Mouse (Mus musculus): ENCODE data around the gene Fam49a. TPM values are rescaled to one million over a fixed set of nuclear protein-coding genes. Genes with fewer than 3 reads are reported as not detected.
A peak's percentile ranks its signal among the peaks of the same experiment; 100 is the strongest.

Gene Fam49a
- polyA plus RNA-seq (2016; fragmentation: Nextera tagmentation; extraction: Ambion mirVana), result 21.3 and 22.2 TPM in 2 replicates

- Histone ChIP-seq H3K4me1 (peaks cover 18% of the 10 kb centered on the region), H3K36me3 (no peaks in the 10 kb centered on the region), H3K27me3 (no peaks in the 10 kb centered on the region; the same call in 1 of the 2 replicates), H3K27ac (no peak within 1 kb of the TSS), H3K9me3 (replicated peaks) (no peaks in the 10 kb centered on the region), H3K4me2 (replicated peaks) (peak within 1 kb of the TSS; percentile 89), H3K9ac (peak within 1 kb of the TSS; percentile 92), H3K4me3 (peak within 1 kb of the TSS; percentile 72)
- ATAC-seq (ENCODE audit: low FRiP score), result peak; percentile 91
- WGBS, result under 1% methylated on average over 61 of the region's 62 CpGs
Measured at GRCm38 (mm10) chr12:12261987-12262971, at the start of gene Fam49a. TSS of gene Fam49a (plus strand) at chr12:12262139.

GRCm38 (mm10) chr12:12213536-12213935 lies 48.4 kb upstream of the Fam49a start:
- Histone ChIP-seq H3K9me3 (replicated peaks) (no peaks in the 10 kb centered on the region), H3K4me2 (replicated peaks) (no peak overlapping the region), H3K27me3 (no peaks in the 10 kb centered on the region), H3K4me3 (no peak overlapping the region), H3K9ac (no peak overlapping the region), H3K36me3 (no peaks in the 10 kb centered on the region), H3K4me1 (no peaks in the 10 kb centered on the region), H3K27ac (no peak overlapping the region)
- WGBS, result 70% methylated on average over 3 of the region's 3 CpGs
- no peak for ATAC-seq (ENCODE audit: low FRiP score)

GRCm38 (mm10) chr12:12218947-12219346 lies 43.0 kb upstream of the Fam49a start:
- no peak overlapping the region for H3K9ac ChIP-seq
- H3K4me2 ChIP-seq (replicated peaks), result no peak overlapping the region
- no peak for ATAC-seq (ENCODE audit: low FRiP score)
- no peaks in the 10 kb centered on the region for H3K9me3 ChIP-seq (replicated peaks)
- H3K27ac ChIP-seq, result no peak overlapping the region
- 77% methylated on average over 5 of the region's 5 CpGs for WGBS
- H3K27me3 ChIP-seq, result no peaks in the 10 kb centered on the region
- H3K4me1 ChIP-seq, result no peaks in the 10 kb centered on the region
- no peak overlapping the region for H3K4me3 ChIP-seq
- no peaks in the 10 kb centered on the region for H3K36me3 ChIP-seq

- no peaks in the 10 kb centered on the region for H3K27me3 ChIP-seq
- H3K27ac ChIP-seq, result no peak overlapping the region
- WGBS, result 83% methylated on average over 8 of the region's 8 CpGs
- H3K36me3 ChIP-seq, result no peaks in the 10 kb centered on the region
- H3K4me3 ChIP-seq, result no peak overlapping the region
- no peak overlapping the region for H3K4me2 ChIP-seq (replicated peaks)
- no peak for ATAC-seq (ENCODE audit: low FRiP score)
- H3K9ac ChIP-seq, result no peak overlapping the region
- H3K4me1 ChIP-seq, result no peaks in the 10 kb centered on the region; the same call in 1 of the 2 replicates
- H3K9me3 ChIP-seq (replicated peaks), result no peaks in the 10 kb centered on the region
Measured at GRCm38 (mm10) chr12:12220755-12221496, 41.0 kb upstream of the Fam49a start.

GRCm38 (mm10) chr12:12222585-12223290 lies 39.2 kb upstream of the Fam49a start:
- no peaks in the 10 kb centered on the region for H3K9me3 ChIP-seq (replicated peaks)
- no peaks in the 10 kb centered on the region for H3K27me3 ChIP-seq
- H3K27ac ChIP-seq, result no peak overlapping the region
- H3K36me3 ChIP-seq, result no peaks in the 10 kb centered on the region
- H3K4me2 ChIP-seq (replicated peaks), result no peak overlapping the region
- 53% methylated on average over 9 of the region's 9 CpGs for WGBS
- ATAC-seq (ENCODE audit: low FRiP score), result no peak
- no peaks in the 10 kb centered on the region; the same call in 1 of the 2 replicates for H3K4me1 ChIP-seq
- no peak overlapping the region for H3K4me3 ChIP-seq
- no peak overlapping the region for H3K9ac ChIP-seq

GRCm38 (mm10) chr12:12223336-12223735 lies 38.6 kb upstream of the Fam49a start:
- 91% methylated on average over 2 of the region's 2 CpGs for WGBS
- no peaks in the 10 kb centered on the region; the same call in 1 of the 2 replicates for H3K4me1 ChIP-seq
- no peak for ATAC-seq (ENCODE audit: low FRiP score)
- H3K4me3 ChIP-seq, result no peak overlapping the region
- no peak overlapping the region for H3K27ac ChIP-seq
- H3K27me3 ChIP-seq, result no peaks in the 10 kb centered on the region
- H3K9me3 ChIP-seq (replicated peaks), result no peaks in the 10 kb centered on the region
- no peak overlapping the region for H3K4me2 ChIP-seq (replicated peaks)
- H3K9ac ChIP-seq, result no peak overlapping the region
- H3K36me3 ChIP-seq, result no peaks in the 10 kb centered on the region

GRCm38 (mm10) chr12:12225706-12226105 lies 36.2 kb upstream of the Fam49a start:
- H3K4me1 ChIP-seq, result no peaks in the 10 kb centered on the region; the same call in 1 of the 2 replicates
- no peak overlapping the region for H3K9ac ChIP-seq
- 52% methylated on average over 6 of the region's 6 CpGs for WGBS
- no peak overlapping the region for H3K4me2 ChIP-seq (replicated peaks)
- no peaks in the 10 kb centered on the region for H3K27me3 ChIP-seq
- ATAC-seq (ENCODE audit: low FRiP score), result 0 out of 2 replicates have a peak, but pooled peaks have one; percentile 38
- H3K4me3 ChIP-seq, result no peak overlapping the region
- H3K9me3 ChIP-seq (replicated peaks), result no peaks in the 10 kb centered on the region
- no peak overlapping the region for H3K27ac ChIP-seq
- H3K36me3 ChIP-seq, result no peaks in the 10 kb centered on the region

GRCm38 (mm10) chr12:12227594-12227993 lies 34.3 kb upstream of the Fam49a start:
- WGBS, result 87% methylated on average over 3 of the region's 3 CpGs
- no peaks in the 10 kb centered on the region for H3K9me3 ChIP-seq (replicated peaks)
- no peak overlapping the region for H3K4me2 ChIP-seq (replicated peaks)
- no peak overlapping the region for H3K27ac ChIP-seq
- no peak overlapping the region for H3K9ac ChIP-seq
- H3K4me3 ChIP-seq, result no peak overlapping the region
- no peaks in the 10 kb centered on the region for H3K27me3 ChIP-seq
- no peaks in the 10 kb centered on the region; the same call in 1 of the 2 replicates for H3K4me1 ChIP-seq
- H3K36me3 ChIP-seq, result no peaks in the 10 kb centered on the region
- ATAC-seq (ENCODE audit: low FRiP score), result no peak

GRCm38 (mm10) chr12:12230031-12230557 lies 31.8 kb upstream of the Fam49a start:
- Histone ChIP-seq H3K9me3 (replicated peaks) (no peaks in the 10 kb centered on the region), H3K27me3 (no peaks in the 10 kb centered on the region), H3K9ac (no peak overlapping the region), H3K4me3 (no peak overlapping the region), H3K36me3 (no peaks in the 10 kb centered on the region), H3K4me1 (no peaks in the 10 kb centered on the region; the same call in 1 of the 2 replicates), H3K4me2 (replicated peaks) (no peak overlapping the region), H3K27ac (no peak overlapping the region)
- ATAC-seq (ENCODE audit: low FRiP score), result no peak

- no peak overlapping the region for H3K27ac ChIP-seq
- WGBS, result 87% methylated on average over 4 of the region's 4 CpGs
- ATAC-seq (ENCODE audit: low FRiP score), result no peak
Measured at GRCm38 (mm10) chr12:12232097-12232496, 29.8 kb upstream of the Fam49a start.

GRCm38 (mm10) chr12:12236978-12237377 lies 25.0 kb upstream of the Fam49a start:
- 44% methylated on average over 5 of the region's 5 CpGs for WGBS
- H3K4me1 ChIP-seq, result peaks cover 6% of the 10 kb centered on the region; the same call in 1 of the 2 replicates
- H3K4me3 ChIP-seq, result no peak overlapping the region
- no peak overlapping the region for H3K9ac ChIP-seq
- no peaks in the 10 kb centered on the region for H3K9me3 ChIP-seq (replicated peaks)
- no peaks in the 10 kb centered on the region for H3K36me3 ChIP-seq
- no peak overlapping the region for H3K4me2 ChIP-seq (replicated peaks)
- no peak overlapping the region for H3K27ac ChIP-seq
- peak; percentile 77 for ATAC-seq (ENCODE audit: low FRiP score)
- no peaks in the 10 kb centered on the region for H3K27me3 ChIP-seq

More at GRCm38 (mm10) chr12:12232097-12232496, 29.8 kb upstream of the Fam49a start:
- Histone ChIP-seq H3K9me3 (replicated peaks) (no peaks in the 10 kb centered on the region), H3K9ac (no peak overlapping the region), H3K4me3 (no peak overlapping the region), H3K4me2 (replicated peaks) (no peak overlapping the region), H3K4me1 (peaks cover 3% of the 10 kb centered on the region; the same call in 1 of the 2 replicates), H3K27me3 (no peaks in the 10 kb centered on the region), H3K36me3 (no peaks in the 10 kb centered on the region)
